Mouse (Mus musculus): ENCODE measurements around the gene Gm6408. TPM values are rescaled to one million over a fixed set of nuclear protein-coding genes. Genes with fewer than 3 reads are reported as not detected.

Gene Gm6408
- polyA plus RNA-seq, 2 experiments = not detected

DNA sequence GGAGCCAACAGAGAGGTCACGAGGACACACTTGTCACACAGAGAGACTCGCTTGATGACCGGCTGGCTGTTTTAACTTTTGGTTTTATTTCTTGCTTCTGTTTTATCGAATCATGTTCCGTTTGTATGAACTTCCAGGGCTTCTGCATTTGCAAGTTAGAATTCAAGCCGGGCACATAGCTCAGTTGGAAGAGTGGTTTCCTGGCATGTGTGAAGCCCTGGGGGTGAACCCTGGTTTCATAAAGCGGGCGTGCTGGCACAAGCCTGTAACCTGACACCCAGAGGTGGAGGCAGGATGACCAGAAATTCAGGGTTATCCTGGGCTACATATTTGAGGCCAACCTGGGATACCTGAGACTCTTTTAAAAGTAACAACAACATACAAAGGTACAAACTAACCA is 20.2 kb upstream of the Gm6408 start:
- Histone ChIP-seq H3K4me3 (ENCODE audit: insufficient read depth in 1 of 2, low read depth in 2 of 2, low read length in 2 of 2) (no peak overlapping the region), H3K27ac (no peak overlapping the region), H3K9ac (replicated peaks) (no peak overlapping the region), H3K36me3 (replicated peaks; ENCODE audit: control insufficient read depth, insufficient read depth, low read depth) (no peaks in the 10 kb centered on the region), H3K4me2 (ENCODE audit: low read depth) (no peak overlapping the region), H3K9me3 (ENCODE audit: control insufficient read depth, low read length) (no peaks in the 10 kb centered on the region), H3K27me3 (ENCODE audit: control insufficient read depth, insufficient read depth, low read length) (no peaks in the 10 kb centered on the region), H3K4me1 (replicated peaks; ENCODE audit: control insufficient read depth in 2 of 2, insufficient read depth in 2 of 2, low read length in 1 of 2) (no peaks in the 10 kb centered on the region)
- TF ChIP-seq EP300 (IDR thresholded peaks at IDR 0.05; ENCODE audit: low read depth) = no peak
- TF ChIP-seq CTCF (IDR thresholded peaks at IDR 0.05; ENCODE audit: low read depth) = no peak
- DNase-seq (ENCODE audit: low read depth in 3 of 3, low spot score in 3 of 3) (no peak), ATAC-seq (ENCODE audit: insufficient read depth) (no peak)
- WGBS (ENCODE audit: insufficient replicate concordance) = 64% methylated on average over 8 of the region's 8 CpGs

- H3K9ac ChIP-seq (replicated peaks) = no peak overlapping the region
- DNase-seq (ENCODE audit: low read depth in 3 of 3, low spot score in 3 of 3) (no peak), ATAC-seq (ENCODE audit: insufficient read depth) (no peak)
- no peaks in the 10 kb centered on the region for H3K36me3 ChIP-seq (replicated peaks; ENCODE audit: control insufficient read depth, insufficient read depth, low read depth)
- no peak overlapping the region for H3K4me2 ChIP-seq (ENCODE audit: low read depth)
- H3K27ac ChIP-seq = no peak overlapping the region
- no peak for TF ChIP-seq CTCF (IDR thresholded peaks at IDR 0.05; ENCODE audit: low read depth)
- no peak for TF ChIP-seq EP300 (IDR thresholded peaks at IDR 0.05; ENCODE audit: low read depth)
- H3K4me3 ChIP-seq (ENCODE audit: insufficient read depth in 1 of 2, low read depth in 2 of 2, low read length in 2 of 2) = no peak overlapping the region
- no peaks in the 10 kb centered on the region for H3K4me1 ChIP-seq (replicated peaks; ENCODE audit: control insufficient read depth in 2 of 2, insufficient read depth in 2 of 2, low read length in 1 of 2)
- H3K9me3 ChIP-seq (ENCODE audit: control insufficient read depth, low read length) = no peaks in the 10 kb centered on the region
- H3K27me3 ChIP-seq (ENCODE audit: control insufficient read depth, insufficient read depth, low read length) = no peaks in the 10 kb centered on the region
- 79% methylated on average over 19 of the region's 19 CpGs for WGBS (ENCODE audit: insufficient replicate concordance)
Observed at GRCm38 (mm10) chr5:146466663-146467062, 15.1 kb upstream of the Gm6408 start.

- no peak for TF ChIP-seq CTCF (IDR thresholded peaks at IDR 0.05; ENCODE audit: low read depth)
- no peak for TF ChIP-seq EP300 (IDR thresholded peaks at IDR 0.05; ENCODE audit: low read depth)
- Histone ChIP-seq H3K4me3 (ENCODE audit: insufficient read depth in 1 of 2, low read depth in 2 of 2, low read length in 2 of 2) (no peak overlapping the region), H3K4me2 (ENCODE audit: low read depth) (no peak overlapping the region), H3K9ac (replicated peaks) (no peak overlapping the region), H3K36me3 (replicated peaks; ENCODE audit: control insufficient read depth, insufficient read depth, low read depth) (no peaks in the 10 kb centered on the region), H3K27ac (no peak overlapping the region), H3K9me3 (ENCODE audit: control insufficient read depth, low read length) (no peaks in the 10 kb centered on the region), H3K4me1 (replicated peaks; ENCODE audit: control insufficient read depth in 2 of 2, insufficient read depth in 2 of 2, low read length in 1 of 2) (no peaks in the 10 kb centered on the region), H3K27me3 (ENCODE audit: control insufficient read depth, insufficient read depth, low read length) (no peaks in the 10 kb centered on the region)
- 72% methylated on average over 9 of the region's 9 CpGs for whole genome bisulfite sequencing (ENCODE audit: insufficient replicate concordance)
- ATAC-seq (ENCODE audit: insufficient read depth) (no peak), DNase-seq (ENCODE audit: low read depth in 3 of 3, low spot score in 3 of 3) (no peak)
Observed at GRCm38 (mm10) chr5:146468311-146468710, 13.5 kb upstream of the Gm6408 start.

- Histone ChIP-seq H3K9ac (replicated peaks) (no peak overlapping the region), H3K27ac (no peak overlapping the region), H3K4me2 (ENCODE audit: low read depth) (no peak overlapping the region), H3K4me3 (ENCODE audit: insufficient read depth in 1 of 2, low read depth in 2 of 2, low read length in 2 of 2) (no peak overlapping the region), H3K4me1 (replicated peaks; ENCODE audit: control insufficient read depth in 2 of 2, insufficient read depth in 2 of 2, low read length in 1 of 2) (no peaks in the 10 kb centered on the region), H3K27me3 (ENCODE audit: control insufficient read depth, insufficient read depth, low read length) (no peaks in the 10 kb centered on the region), H3K36me3 (replicated peaks; ENCODE audit: control insufficient read depth, insufficient read depth, low read depth) (no peaks in the 10 kb centered on the region), H3K9me3 (ENCODE audit: control insufficient read depth, low read length) (no peaks in the 10 kb centered on the region)
- no peak for ATAC-seq (ENCODE audit: insufficient read depth)
- TF ChIP-seq CTCF (IDR thresholded peaks at IDR 0.05; ENCODE audit: low read depth) (no peak), EP300 (IDR thresholded peaks at IDR 0.05; ENCODE audit: low read depth) (no peak)
- 68% methylated on average over 9 of the region's 9 CpGs for WGBS (ENCODE audit: insufficient replicate concordance)
- no peak for DNase-seq (ENCODE audit: low read depth in 3 of 3, low spot score in 3 of 3)
Observed at GRCm38 (mm10) chr5:146470821-146471220, 10.9 kb upstream of the Gm6408 start.

GRCm38 (mm10) chr5:146471311-146471710 is 10.5 kb upstream of the Gm6408 start:
- ATAC-seq (ENCODE audit: insufficient read depth) (no peak), DNase-seq (ENCODE audit: low read depth in 3 of 3, low spot score in 3 of 3) (no peak)
- Histone ChIP-seq H3K9ac (replicated peaks) (no peak overlapping the region), H3K9me3 (ENCODE audit: control insufficient read depth, low read length) (no peaks in the 10 kb centered on the region), H3K27me3 (ENCODE audit: control insufficient read depth, insufficient read depth, low read length) (no peaks in the 10 kb centered on the region), H3K4me2 (ENCODE audit: low read depth) (no peak overlapping the region), H3K27ac (no peak overlapping the region), H3K4me3 (ENCODE audit: insufficient read depth in 1 of 2, low read depth in 2 of 2, low read length in 2 of 2) (no peak overlapping the region), H3K4me1 (replicated peaks; ENCODE audit: control insufficient read depth in 2 of 2, insufficient read depth in 2 of 2, low read length in 1 of 2) (no peaks in the 10 kb centered on the region), H3K36me3 (replicated peaks; ENCODE audit: control insufficient read depth, insufficient read depth, low read depth) (no peaks in the 10 kb centered on the region)
- no peak for TF ChIP-seq EP300 (IDR thresholded peaks at IDR 0.05; ENCODE audit: low read depth)
- WGBS (ENCODE audit: insufficient replicate concordance) = 58% methylated on average over 5 of the region's 5 CpGs
